Mouse (Mus musculus) right cerebral cortex, adult 2 months (tissue): ENCODE data around the gene Surf6.
"Not testable (repeated sequence)": the region's sequence is repeated elsewhere in the genome, so short reads cannot be mapped to it uniquely, and the experiment has no call there.

ENCODE experiments used
- DNase-seq, 2 experiments: peaks; one replicate each; pipeline ENCODE4 v3.0.0; 2021 to 2022; ENCODE audit warnings: low spot score in 2 of 2

Gene Surf6

DNA sequence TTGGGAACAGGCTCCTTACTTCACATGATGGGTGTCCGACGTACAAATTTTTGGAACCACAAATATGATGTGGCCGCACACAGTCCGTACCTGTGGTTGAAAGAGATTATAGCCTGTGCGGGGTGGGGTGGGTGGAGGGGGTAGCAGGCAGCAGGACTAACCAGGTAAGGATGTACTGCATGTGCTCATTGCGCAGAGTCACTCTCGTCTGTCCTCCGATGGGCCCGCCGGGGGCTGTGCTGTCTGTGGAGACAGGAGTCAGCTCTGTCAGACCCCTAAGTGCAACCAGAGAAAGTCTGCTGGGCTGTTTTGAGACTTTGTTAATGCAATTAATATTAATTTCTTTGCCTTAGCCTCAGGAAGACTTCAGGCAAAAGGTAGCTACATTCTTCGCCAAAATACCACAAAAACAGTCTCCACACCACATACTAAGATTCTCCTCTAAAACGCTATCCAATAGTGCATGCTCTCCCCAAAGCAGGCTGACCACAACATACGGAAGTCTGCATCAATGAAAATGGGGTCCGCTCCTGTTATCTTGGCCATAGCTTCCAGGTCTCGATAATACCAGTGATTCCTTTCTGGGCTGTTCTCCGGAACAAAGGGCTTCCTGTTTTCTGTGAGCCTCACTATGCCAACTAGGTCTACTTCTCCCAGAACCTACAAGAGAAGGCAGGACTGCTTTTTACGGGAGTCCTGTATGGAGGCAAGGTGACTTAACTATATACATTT is 10.9 kb upstream of the Surf6 start:
- DNase-seq = no peak

DNA sequence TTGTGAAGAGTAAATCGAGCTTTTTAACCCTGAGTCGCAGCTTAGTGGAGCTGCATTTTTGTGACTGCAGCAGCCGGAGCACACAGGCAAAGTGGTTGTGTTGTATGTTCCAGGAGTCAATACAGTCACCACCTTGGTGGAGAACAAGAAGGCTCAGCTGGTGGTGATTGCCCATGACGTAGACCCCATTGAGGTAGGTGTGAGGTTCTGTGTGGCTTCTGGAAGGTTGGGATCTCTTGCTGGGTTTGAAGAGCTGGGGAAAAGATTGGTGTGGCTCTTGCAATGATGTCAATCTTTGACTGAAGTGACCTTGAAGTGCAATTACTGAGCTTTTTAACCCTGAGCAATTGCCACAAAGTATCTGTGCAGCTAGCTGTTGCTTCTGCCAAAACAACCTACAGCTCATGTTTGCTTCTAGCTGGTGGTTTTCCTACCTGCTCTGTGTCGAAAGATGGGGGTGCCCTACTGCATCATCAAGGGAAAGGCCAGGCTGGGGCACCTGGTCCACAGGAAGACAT is 9.6 kb upstream of the Surf6 start:
- no peak for DNase-seq

DNA sequence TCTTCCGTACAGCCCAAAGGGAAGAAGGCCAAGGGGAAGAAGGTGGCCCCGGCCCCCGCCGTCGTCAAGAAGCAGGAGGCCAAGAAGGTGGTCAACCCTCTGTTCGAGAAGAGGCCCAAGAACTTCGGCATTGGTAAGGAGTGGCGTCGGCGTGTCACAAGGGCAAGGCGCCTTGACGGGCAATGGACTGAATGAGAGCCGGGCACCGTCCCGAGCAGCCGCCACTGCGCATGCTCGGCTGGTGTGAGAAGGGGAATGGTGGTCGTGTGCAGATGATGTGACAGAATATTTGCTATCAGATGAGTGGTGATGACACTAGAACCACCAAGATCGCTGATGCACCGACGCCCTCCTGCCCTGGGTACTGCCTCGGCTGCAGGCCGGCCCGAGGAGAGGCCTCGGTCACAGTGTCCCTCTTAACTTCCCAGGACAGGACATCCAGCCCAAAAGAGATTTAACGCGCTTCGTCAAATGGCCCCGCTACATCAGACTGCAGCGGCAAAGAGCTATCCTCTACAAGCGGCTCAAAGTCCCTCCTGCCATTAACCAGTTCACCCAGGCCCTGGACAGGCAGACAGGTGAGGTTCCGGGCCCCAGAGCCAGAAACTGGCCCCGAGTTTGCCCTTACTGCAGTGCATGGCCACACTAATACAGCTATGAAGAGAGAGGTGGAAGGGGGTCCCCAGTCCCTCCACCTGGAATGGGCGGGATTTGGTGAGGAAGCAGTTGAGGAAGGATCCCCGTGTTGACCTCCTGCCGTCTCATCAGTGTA is 8.5 kb upstream of the Surf6 start:
- peak in 1 of 2 experiments; percentile 67 for DNase-seq

DNA sequence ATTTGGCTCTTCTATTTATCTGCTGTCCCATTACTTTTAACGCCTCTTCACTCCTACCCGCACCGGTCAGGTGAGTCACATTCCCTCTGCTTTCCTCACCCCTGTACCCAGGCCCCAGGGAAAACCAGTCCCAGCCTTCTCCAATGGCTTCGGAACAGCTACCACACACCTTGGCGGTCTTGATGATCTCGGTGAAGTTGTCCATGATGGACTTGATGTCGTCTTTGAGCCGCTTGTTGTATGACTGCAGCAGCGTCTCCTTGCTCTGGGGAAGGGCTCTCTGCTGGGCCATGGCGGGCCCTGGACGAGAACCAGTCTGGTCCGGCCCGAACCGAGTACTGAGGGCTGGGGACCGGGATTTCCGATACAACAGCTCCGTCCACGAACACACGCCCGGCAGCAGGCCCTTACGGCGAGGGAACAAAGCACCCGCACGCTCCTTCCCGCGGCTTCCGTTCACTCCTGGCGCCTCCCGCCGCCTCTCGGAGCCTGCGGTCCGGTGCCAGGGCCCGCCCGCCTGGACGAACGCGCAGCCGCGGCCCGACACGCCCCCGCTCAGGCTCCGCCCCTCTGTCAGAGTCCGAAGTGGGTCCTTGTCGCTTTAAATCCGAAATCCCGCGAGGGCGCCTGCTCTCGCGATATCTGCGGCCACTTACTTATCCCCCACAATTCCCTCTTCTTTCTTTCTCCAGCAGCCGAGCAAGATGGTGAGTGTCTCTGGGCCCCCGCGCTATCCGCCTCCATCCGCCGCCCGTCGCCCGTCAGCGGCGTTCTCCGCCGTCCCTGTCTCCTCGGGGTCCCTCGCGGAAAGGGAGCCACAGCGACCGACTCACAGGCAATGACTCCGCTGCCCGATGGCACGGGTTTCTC is 7.7 kb upstream of the Surf6 start, which contains the start of the genes Med22 and Rpl7a:
Gene Med22, minus strand, starts transcription at position 554 of the 870 bp plus-strand sequence.
Gene Rpl7a, plus strand, starts transcription at position 641 of the 870 bp plus-strand sequence.
- peak; percentile 100 for DNase-seq

DNA sequence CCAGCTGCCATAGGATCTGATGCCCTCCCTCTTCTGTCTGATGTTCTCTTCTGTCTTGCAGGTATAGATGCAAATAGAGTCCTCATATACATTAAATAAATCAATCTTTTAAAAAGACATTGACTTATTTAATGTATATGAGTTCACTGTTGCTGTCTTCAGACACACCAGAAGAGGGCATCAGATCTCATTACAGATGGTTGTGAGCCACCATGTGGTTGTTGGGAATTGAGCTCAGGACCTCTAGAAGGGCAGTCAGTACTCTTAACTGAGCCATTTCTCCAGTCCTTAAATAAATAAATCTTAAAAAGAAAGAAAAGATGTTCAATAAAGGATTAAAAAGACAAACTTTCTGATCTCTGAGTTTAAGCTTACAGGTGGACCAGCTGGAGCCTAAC is 6.7 kb upstream of the Surf6 start:
- DNase-seq = no peak

DNA sequence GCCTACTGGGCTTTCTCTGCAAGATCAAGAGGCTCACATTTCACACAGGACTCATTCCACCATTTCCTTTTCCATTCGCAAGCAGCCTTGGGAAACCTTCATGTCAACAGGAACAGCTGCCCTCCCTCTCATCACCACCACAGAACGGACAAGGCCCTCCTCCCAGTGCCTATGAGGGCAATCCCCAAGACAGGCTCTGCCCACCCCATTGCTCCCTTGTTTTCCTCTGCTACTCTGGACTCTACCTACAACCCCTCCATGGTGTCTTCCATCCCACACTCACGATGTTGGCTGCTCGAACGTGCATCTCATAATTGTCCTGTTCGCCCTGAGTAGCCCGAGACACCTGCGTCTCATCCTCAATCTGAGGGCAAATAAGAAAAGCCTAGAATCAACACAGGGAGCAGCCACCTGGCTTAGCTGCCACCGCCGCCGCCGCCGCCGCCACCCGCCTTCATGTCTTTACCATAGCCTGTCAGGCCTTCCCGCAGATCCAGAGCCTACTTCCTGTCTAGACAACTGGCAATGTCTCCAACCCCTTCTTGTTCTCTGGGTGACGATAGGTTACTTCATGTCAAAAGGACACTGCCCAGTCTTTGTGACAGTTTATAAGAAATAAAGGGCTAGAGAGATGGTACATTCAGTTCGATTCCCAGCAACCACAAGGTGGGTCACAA is 6.2 kb upstream of the Surf6 start:
- no peak for DNase-seq

DNA sequence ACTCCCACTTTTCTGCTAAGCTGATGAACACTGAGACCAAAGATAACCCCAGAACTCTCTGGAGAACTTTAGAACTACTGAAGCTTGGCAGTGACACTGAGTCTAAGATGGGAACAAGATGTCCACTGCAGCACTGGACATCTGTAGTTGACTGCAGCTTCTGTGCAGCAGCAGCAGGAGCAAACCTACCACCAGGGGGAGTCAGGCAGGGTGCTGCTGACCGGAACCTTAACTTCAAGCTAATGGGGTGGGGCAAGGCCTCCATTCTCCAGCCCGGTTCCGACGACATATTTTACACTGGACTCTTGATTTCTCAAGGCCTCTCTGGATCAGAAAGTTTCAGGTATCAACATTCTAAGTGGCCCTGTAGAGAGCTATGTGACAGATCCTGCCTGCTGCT is 4.4 kb upstream of the Surf6 start:
- DNase-seq = no peak

DNA sequence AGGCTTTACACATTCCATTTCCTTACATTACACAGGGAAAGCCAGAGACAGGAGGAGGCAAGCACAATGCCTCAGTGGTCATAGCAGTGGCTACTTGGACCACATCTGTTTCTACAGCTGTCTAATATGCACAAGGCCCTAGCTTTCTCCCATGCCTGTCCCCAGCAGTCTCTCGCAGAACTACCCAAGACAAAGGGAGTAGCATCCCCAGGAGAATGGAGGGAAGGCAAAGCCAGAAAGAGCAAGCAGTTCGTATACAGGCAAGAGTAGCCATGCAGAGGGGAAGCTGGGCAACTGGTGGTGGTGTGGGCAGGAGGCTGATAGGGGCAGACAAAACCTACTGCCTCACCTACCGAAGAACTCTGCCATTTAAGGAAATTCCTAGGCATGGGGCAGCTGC is 3.8 kb upstream of the Surf6 start:
- no peak for DNase-seq

DNA sequence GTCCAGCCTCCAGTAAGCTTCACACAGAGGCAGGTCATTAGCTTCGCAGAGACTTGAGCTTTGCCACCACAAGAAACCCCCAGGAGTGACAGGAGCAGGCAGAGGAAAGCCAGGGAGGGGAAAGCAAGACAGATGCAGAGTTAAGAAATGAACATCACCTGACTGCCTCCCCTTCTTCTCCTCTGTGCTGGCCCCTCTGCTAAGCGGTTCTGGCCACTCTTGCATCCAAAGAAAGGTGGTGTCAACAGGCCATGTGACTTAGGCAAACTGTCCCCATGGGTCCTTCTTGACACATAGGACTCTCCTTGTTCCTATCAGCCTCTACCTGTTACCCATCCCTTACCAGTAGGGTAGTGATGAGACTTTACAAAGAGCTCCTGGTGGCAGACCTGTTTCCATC is 3.3 kb upstream of the Surf6 start:
- DNase-seq = no peak

DNA sequence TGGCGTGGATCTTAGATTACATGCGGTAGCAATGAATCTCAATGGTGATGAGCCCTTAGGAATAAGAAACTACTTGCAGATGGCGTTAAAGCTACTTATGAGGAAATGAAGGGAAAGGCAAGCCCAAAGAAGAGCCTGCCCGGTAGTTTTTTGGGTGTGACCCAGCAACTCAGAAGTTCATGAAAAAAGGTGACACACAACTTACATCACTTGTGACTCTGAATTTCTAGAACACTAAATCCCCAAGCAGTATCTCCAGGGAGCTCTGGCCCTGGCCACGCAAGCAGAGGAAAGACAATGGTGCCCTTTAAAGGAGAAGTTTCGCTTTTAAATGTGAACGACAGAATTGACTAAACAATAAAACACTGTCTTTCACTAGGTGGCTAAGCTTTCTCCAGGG is 632 bp upstream of the Surf6 start:
- DNase-seq = no peak

DNA sequence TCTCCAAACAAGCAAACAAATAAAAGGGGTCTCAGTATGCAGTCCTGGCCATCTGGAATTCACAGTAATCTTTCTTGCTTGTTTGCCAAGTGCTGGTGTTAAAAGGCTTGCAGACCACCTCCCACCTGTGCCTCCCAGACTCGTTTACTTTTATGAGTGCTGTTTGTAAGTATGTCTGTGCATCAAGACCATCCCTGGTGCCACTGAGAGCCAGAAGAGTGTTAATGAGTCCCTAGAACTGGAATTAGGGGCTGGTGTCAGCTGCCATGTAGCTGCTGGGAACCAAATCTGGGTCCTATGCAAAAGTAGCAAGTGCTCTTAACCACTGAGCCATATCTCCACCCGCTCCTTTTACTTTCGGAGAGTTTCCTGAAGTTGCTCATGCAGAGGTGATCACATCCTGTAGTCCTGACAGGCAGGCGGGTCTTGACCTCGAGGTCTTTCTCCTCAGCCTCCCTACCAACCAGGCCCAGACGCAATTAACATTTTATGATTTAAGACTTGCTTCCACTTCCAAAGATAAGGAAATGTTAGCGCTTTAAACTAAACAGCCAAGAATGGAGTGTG is 762 bp downstream of the Surf6 start:
- DNase-seq = no peak

DNA sequence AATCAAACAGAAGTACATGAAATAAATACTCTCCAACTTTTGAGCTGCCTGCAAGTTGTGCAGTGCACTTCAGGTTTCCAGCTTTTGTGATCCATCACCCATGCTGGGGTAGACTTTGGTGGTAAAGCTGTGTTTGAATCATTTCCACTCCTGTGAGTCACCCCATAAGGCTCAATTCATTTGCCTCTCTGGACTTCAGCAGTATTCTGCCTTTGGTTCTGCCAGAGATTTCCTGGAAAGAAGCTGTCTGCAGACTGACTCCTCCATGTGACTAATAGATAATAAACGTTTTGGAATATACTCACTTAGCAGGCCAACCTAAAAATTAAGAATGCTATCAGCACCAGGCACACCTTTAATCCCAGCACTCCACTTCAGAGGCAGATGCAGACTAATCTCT is 1.9 kb downstream of the Surf6 start:
- DNase-seq = no peak

DNA sequence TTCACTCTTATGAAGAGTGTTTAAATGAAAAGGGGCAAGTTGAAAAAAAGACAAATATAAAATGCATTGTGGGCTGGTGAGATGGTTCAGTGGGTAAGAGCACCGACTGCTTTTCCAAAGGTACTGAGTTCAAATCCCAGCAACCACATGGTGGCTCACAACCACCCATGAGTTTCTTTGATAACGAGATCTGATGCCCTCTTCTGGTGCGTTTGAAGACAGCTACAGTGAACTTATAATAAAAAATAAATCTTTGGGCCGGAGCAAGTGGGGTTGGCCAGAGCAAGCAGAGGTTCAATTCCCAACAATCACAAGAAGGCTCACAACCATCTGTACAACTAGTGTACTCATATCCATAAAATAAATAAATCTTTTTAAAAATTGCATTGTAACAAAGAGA is 6.8 kb downstream of the Surf6 start:
- DNase-seq = no peak

DNA sequence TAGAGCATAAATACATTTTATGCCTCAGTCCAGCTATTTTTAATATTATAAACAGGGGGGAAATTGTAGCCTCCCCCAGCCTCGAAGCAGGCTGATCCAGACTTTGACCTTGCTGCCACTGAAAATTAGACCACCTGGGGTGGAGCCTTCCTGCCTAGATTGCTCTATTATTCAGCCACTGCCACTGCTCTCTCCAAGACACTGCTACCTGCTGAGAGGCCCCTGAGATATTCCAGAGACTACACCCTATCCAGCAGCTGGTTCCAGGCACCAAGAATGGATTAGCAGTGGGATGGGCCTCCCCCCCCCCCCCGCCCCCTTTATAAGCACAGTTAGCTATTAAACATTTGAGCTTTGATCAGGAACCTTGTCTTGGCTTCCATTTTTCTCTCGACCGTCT is 16.5 kb downstream of the Surf6 start:
- DNase-seq = not testable (repeated sequence)

DNA sequence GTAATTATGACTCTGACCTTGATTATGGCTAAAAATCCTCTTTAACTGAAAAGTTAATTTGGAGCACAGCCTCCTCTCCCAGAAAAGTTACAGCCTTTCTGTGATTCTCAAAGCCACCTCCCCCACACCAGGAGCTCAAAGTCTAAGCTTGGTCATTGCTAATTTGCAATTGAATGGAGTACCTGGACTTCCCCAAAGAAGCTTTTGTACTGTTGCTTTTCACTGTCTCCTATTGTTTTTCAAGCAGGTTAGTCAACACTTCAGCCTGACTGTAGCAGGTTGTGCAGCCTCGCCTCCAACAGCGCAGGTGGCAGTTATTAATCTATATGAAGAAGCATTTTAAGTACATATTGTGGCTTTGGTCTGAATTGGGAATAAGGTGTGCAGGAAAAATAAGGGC is 17.1 kb downstream of the Surf6 start:
- DNase-seq = not testable (repeated sequence)

DNA sequence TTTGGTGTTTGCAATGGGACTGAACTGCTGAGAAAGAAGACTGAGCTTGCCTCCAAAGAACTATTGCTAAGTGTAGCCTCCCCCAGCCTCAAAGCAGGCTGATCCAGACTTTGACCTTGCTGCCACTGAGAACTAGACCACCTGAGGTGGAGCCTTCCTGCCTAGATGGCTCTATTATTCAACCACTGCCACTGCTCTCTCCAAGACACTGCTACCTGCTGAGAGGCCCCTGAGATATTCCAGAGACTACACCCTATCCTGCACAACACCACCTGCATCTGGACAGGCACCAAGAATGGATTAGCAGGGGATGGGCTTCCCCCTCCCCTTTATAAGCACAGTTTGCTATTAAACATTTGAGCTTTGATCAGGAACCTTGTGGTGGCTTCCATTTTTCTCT is 24.1 kb downstream of the Surf6 start:
- no peak for DNase-seq

DNA sequence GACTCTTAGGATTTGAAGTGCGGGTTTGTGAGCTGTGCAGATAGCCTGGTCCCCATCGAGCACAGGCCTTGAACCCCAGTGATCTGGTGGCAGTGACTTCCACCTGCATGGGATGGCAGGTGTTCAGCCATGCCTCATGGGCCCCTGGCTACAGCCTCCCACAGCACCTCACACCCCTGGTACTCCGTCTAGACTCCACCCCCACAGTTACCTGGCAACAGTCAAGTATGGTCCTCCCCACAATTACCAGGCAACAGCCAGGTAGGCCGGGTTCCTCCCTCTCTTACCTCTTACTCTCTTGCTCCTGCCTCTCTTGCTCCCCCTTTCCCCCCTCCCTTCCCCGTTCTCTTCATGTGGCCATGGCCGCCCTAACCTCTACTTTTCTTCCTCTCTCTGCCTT is 32.0 kb downstream of the Surf6 start:
- DNase-seq = no peak

DNA sequence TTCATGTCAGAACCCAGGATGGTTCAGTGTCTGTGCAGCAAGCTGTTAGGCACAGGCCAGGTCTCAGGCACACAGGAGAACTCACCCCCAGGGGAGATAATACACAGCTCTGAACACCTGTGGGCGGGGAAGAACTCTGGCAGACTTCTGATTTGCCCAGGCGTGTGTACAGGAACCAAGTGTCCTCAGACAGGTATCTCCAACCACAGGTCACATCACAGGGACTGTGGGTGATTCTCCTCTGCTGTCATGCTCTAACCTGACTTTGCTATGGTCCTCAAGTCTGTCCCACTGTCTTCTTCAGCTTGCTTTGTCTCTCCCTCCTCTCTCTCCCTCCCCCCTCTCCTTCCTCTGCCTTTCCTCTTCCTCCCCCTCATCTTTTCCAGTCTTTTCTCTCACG is 37.8 kb downstream of the Surf6 start, which contains the start of gene Abo:
Gene Abo, minus strand, starts transcription at position 101 of the 400 bp plus-strand sequence.
- no peak for DNase-seq

DNA sequence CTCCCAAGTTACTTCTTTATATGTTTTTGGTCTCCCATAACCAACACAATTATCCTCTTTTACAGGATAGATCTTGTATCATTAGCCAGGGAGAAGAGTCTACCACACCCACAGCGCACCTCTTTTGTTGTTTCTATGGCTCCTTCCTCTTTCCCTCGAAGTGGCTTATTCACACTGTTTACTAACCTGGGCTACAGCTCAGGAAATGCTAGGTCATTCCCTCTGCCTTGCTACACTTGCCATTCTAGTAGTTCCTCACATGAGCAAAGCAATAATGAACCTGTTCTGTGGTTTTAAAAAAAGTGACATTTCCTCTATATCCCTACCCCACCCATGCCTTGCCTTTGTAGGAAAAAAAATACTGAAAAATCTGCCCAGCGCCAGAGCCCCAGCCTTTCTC is 39.8 kb downstream of the Surf6 start:
- no peak for DNase-seq

DNA sequence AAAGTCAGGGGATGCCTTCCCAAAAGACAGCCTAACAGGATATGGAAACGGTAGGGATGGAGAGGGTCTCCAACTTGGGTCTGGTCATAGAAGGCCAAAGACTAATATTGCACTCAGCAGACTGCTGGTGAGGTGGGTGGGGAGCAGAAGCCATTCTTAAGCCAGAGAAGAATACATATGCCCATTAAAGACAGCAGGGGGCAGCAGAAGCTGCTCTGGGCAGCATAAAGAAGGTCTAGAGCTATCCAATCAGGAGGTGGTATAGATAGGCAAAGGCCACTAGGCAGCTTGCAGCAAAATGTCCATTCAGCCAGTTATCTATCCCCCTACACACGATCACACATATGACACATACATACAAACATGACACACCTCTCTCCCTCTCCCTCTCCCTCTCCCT is 55.0 kb downstream of the Surf6 start:
- DNase-seq = peak; percentile 3 to 7
